Mouse (Mus musculus): ENCODE results near the gene Ntmt1. TPM values are rescaled to one million over a fixed set of nuclear protein-coding genes. Genes with fewer than 3 reads are reported as not detected.
A peak's percentile ranks its signal among the peaks of the same experiment; 100 is the strongest.

The Ntmt1 gene
- 14.6 and 22.2 TPM in 2 replicates for polyA plus RNA-seq (2012; ENCODE audit: insufficient read depth, insufficient read length, missing spikeins)

- H3K27ac ChIP-seq (replicated peaks; ENCODE audit: low read depth, low read length): peak within 1 kb of the TSS; percentile 61
- H3K4me3 ChIP-seq (ENCODE audit: insufficient read depth, low read depth, low read length): peak within 1 kb of the TSS; percentile 74
- peaks cover 7% of the 10 kb centered on the region for H3K4me1 ChIP-seq (ENCODE audit: control insufficient read depth, insufficient read depth, insufficient read length, low read length)
Measured at GRCm38 (mm10) chr2:30807648-30808295, at the start of gene Ntmt1. Ntmt1 (plus strand) TSS chr2:30807826.

- H3K27ac ChIP-seq (replicated peaks; ENCODE audit: low read depth, low read length): peak overlapping the region; percentile 71
- H3K4me3 ChIP-seq (ENCODE audit: insufficient read depth, low read depth, low read length): no peak overlapping the region
- peaks cover 16% of the 10 kb centered on the region for H3K4me1 ChIP-seq (ENCODE audit: control insufficient read depth, insufficient read depth, insufficient read length, low read length)
Measured at GRCm38 (mm10) chr2:30758341-30759087, 49.1 kb upstream of the Ntmt1 start.

GRCm38 (mm10) chr2:30759088-30759374 is 48.6 kb upstream of the Ntmt1 start:
- Histone ChIP-seq H3K27ac (replicated peaks; ENCODE audit: low read depth, low read length) (peak overlapping the region; percentile 71), H3K4me3 (ENCODE audit: insufficient read depth, low read depth, low read length) (no peak overlapping the region)

GRCm38 (mm10) chr2:30759442-30759841 is 48.2 kb upstream of the Ntmt1 start:
- Histone ChIP-seq H3K4me1 (ENCODE audit: control insufficient read depth, insufficient read depth, insufficient read length, low read length) (peaks cover 16% of the 10 kb centered on the region), H3K27ac (replicated peaks; ENCODE audit: low read depth, low read length) (peak overlapping the region; percentile 71), H3K4me3 (ENCODE audit: insufficient read depth, low read depth, low read length) (no peak overlapping the region)

More at GRCm38 (mm10) chr2:30759088-30759374, 48.6 kb upstream of the Ntmt1 start:
- H3K4me1 ChIP-seq (ENCODE audit: control insufficient read depth, insufficient read depth, insufficient read length, low read length): peaks cover 16% of the 10 kb centered on the region

GRCm38 (mm10) chr2:30759858-30760547 is 47.6 kb upstream of the Ntmt1 start:
- Histone ChIP-seq H3K27ac (replicated peaks; ENCODE audit: low read depth, low read length) (peak overlapping the region; percentile 71), H3K4me3 (ENCODE audit: insufficient read depth, low read depth, low read length) (no peak overlapping the region), H3K4me1 (ENCODE audit: control insufficient read depth, insufficient read depth, insufficient read length, low read length) (peaks cover 16% of the 10 kb centered on the region)

- H3K4me3 ChIP-seq (ENCODE audit: insufficient read depth, low read depth, low read length): no peak overlapping the region
- peak overlapping the region; percentile 61 for H3K27ac ChIP-seq (replicated peaks; ENCODE audit: low read depth, low read length)
- H3K4me1 ChIP-seq (ENCODE audit: control insufficient read depth, insufficient read depth, insufficient read length, low read length): peaks cover 16% of the 10 kb centered on the region
Measured at GRCm38 (mm10) chr2:30760706-30761105, 46.9 kb upstream of the Ntmt1 start.

GRCm38 (mm10) chr2:30766446-30766845 is 41.2 kb upstream of the Ntmt1 start:
- Histone ChIP-seq H3K4me1 (ENCODE audit: control insufficient read depth, insufficient read depth, insufficient read length, low read length) (no peaks in the 10 kb centered on the region), H3K27ac (replicated peaks; ENCODE audit: low read depth, low read length) (no peak overlapping the region), H3K4me3 (ENCODE audit: insufficient read depth, low read depth, low read length) (no peak overlapping the region)

- H3K27ac ChIP-seq (replicated peaks; ENCODE audit: low read depth, low read length): no peak overlapping the region
Measured at GRCm38 (mm10) chr2:30767626-30768240, 39.9 kb upstream of the Ntmt1 start.

GRCm38 (mm10) chr2:30768529-30768928 is 39.1 kb upstream of the Ntmt1 start:
- peaks cover 9% of the 10 kb centered on the region for H3K4me1 ChIP-seq (ENCODE audit: control insufficient read depth, insufficient read depth, insufficient read length, low read length)
- H3K27ac ChIP-seq (replicated peaks; ENCODE audit: low read depth, low read length): no peak overlapping the region
- H3K4me3 ChIP-seq (ENCODE audit: insufficient read depth, low read depth, low read length): no peak overlapping the region

More at GRCm38 (mm10) chr2:30767626-30768240, 39.9 kb upstream of the Ntmt1 start:
- H3K4me1 ChIP-seq (ENCODE audit: control insufficient read depth, insufficient read depth, insufficient read length, low read length): peaks cover 4% of the 10 kb centered on the region; the same call in 1 of the 2 replicates
- no peak overlapping the region for H3K4me3 ChIP-seq (ENCODE audit: insufficient read depth, low read depth, low read length)

- Histone ChIP-seq H3K4me3 (ENCODE audit: insufficient read depth, low read depth, low read length) (no peak overlapping the region), H3K27ac (replicated peaks; ENCODE audit: low read depth, low read length) (no peak overlapping the region), H3K4me1 (ENCODE audit: control insufficient read depth, insufficient read depth, insufficient read length, low read length) (peaks cover 14% of the 10 kb centered on the region)
Measured at GRCm38 (mm10) chr2:30769187-30769586, 38.4 kb upstream of the Ntmt1 start.

GRCm38 (mm10) chr2:30771368-30771805 is 36.2 kb upstream of the Ntmt1 start:
- Histone ChIP-seq H3K27ac (replicated peaks; ENCODE audit: low read depth, low read length) (peak overlapping the region; percentile 94), H3K4me3 (ENCODE audit: insufficient read depth, low read depth, low read length) (peak overlapping the region; percentile 52)

GRCm38 (mm10) chr2:30771806-30772460 is 35.7 kb upstream of the Ntmt1 start:
- Histone ChIP-seq H3K27ac (replicated peaks; ENCODE audit: low read depth, low read length) (peak overlapping the region; percentile 94), H3K4me1 (ENCODE audit: control insufficient read depth, insufficient read depth, insufficient read length, low read length) (peaks cover 14% of the 10 kb centered on the region), H3K4me3 (ENCODE audit: insufficient read depth, low read depth, low read length) (peak overlapping the region; percentile 52)

More at GRCm38 (mm10) chr2:30771368-30771805, 36.2 kb upstream of the Ntmt1 start:
- peaks cover 14% of the 10 kb centered on the region for H3K4me1 ChIP-seq (ENCODE audit: control insufficient read depth, insufficient read depth, insufficient read length, low read length)

- 0 out of 2 replicates have a peak overlapping the region, but pooled peaks have one; percentile 14 for H3K4me3 ChIP-seq (ENCODE audit: insufficient read depth, low read depth, low read length)
- H3K4me1 ChIP-seq (ENCODE audit: control insufficient read depth, insufficient read depth, insufficient read length, low read length): peaks cover 14% of the 10 kb centered on the region
- H3K27ac ChIP-seq (replicated peaks; ENCODE audit: low read depth, low read length): peak overlapping the region; percentile 94
Measured at GRCm38 (mm10) chr2:30772581-30773312, 34.9 kb upstream of the Ntmt1 start.
